Mouse (Mus musculus) left cerebral cortex, adult 2 months (tissue): ENCODE measurements at regions not wholly inside any gene's neighbourhood (a gene's known extent, or its start where the extent isn't known, plus 50 kb on each side); places are given as distances from the start of the nearest gene placed in this dataset.

Experiments used
- DNase-seq, 2 experiments: peaks; one replicate each; pipeline ENCODE4 v3.0.0; 2021 to 2022; ENCODE audit warnings: low spot score in 2 of 2, mixed read lengths in 1 of 2; ENCODE audit errors: extremely low spot score in 1 of 2
- H3K27ac ChIP-seq: fragments of 200-600 bp; 2 replicates; pipeline ENCODE4 v1.8.1; 2022
- H3K4me3 ChIP-seq: fragments of 200-600 bp; 2 replicates; pipeline ENCODE4 v1.8.1; 2022
- CTCF ChIP-seq: fragments of 200-600 bp; IDR thresholded peaks from 2 replicates; pipeline ENCODE4 v1.8.1; 2022; ENCODE audit warnings: antibody characterized with exemption, mild to moderate bottlenecking, moderate library complexity
- intact Hi-C: fragments of 180-260 bp; cut with DNase I; formaldehyde crosslinking; loops from one replicate; pipeline ENCODE4 v1.15.1; 2025

- DNase-seq: no peak
- TF ChIP-seq CTCF: no peak
- intact Hi-C loops: no loop called here
- Histone ChIP-seq H3K4me3 (no peak overlapping the region), H3K27ac (no peak overlapping the region)
Observed at GRCm38 (mm10) chr6:28986756-28987155, 73.3 kb upstream of the Lep start.

GRCm38 (mm10) chr6:28987386-28987785, 72.6 kb upstream of the Lep start:
- intact Hi-C loops: no loop called here
- DNase-seq: no peak
- TF ChIP-seq CTCF: no peak
- H3K4me3 ChIP-seq: no peak overlapping the region
- no peak overlapping the region for H3K27ac ChIP-seq

DNA sequence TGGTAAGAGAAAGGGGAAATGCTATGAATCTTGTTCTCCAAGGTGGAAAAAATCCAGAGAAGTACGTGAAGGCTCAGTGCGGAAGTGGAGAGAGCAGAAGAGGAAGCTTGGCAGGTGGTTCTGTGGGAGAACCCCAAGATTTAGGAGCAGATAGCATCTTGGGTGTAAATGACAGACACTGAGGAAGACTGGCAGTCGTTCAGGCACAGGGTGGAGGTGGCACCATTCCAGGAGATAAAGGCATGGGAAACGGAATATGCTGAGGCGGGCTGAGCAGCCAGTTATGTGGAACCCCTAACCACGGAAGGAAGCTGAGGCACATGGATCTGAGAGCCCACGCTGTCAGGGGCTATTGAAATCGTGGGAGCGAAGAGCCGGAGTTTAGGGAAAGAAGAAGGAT, 70.6 kb upstream of the Lep start:
- peak in 1 of 2 experiments; percentile 27 for DNase-seq
- no peak overlapping the region for H3K4me3 ChIP-seq
- intact Hi-C loops: no loop called here
- no peak overlapping the region for H3K27ac ChIP-seq
- TF ChIP-seq CTCF: no peak

DNA sequence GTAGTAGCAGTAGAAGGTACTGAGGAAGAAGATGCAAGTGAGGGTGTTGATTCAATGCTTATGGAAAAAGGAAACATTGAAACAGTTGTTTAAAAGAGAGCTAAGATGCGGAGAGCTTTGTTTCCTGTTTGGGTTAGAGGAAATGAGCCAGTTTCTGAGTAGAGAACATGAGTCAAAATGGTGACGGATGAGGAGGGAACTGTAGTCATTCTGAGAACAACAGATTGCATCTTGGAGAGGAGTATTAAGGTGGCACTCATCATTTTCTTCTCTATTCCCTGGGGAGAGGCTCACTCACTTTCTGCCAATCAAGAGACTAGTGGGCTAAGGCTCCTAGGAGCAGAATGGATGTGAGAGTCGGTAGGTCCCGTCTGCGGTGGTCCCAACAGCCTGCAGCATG, 69.8 kb upstream of the Lep start:
- DNase-seq: no peak
- intact Hi-C loops: no loop called here
- no peak overlapping the region for H3K4me3 ChIP-seq
- no peak overlapping the region for H3K27ac ChIP-seq
- no peak for TF ChIP-seq CTCF

GRCm38 (mm10) chr6:28994481-28994880, 65.5 kb upstream of the Lep start:
- H3K4me3 ChIP-seq: no peak overlapping the region
- no peak for DNase-seq
- TF ChIP-seq CTCF: no peak
- intact Hi-C loops: no loop called here
- H3K27ac ChIP-seq: no peak overlapping the region

- no peak for TF ChIP-seq CTCF
- DNase-seq: no peak
- Histone ChIP-seq H3K27ac (no peak overlapping the region), H3K4me3 (no peak overlapping the region)
- intact Hi-C loops: no loop called here
Observed at GRCm38 (mm10) chr6:28995701-28996100, 64.3 kb upstream of the Lep start.

- Histone ChIP-seq H3K4me3 (no peak overlapping the region), H3K27ac (no peak overlapping the region)
- intact Hi-C loops: no loop called here
- no peak for TF ChIP-seq CTCF
- DNase-seq: no peak
Observed at GRCm38 (mm10) chr6:28999386-29000094, 60.5 kb upstream of the Lep start.

GRCm38 (mm10) chr6:29002141-29002540, 57.9 kb upstream of the Lep start:
- Histone ChIP-seq H3K27ac (peak overlapping the region; percentile 77), H3K4me3 (no peak overlapping the region)
- TF ChIP-seq CTCF: no peak
- intact Hi-C loops: no loop called here
- no peak for DNase-seq

- no peak for DNase-seq
- H3K27ac ChIP-seq: no peak overlapping the region
- TF ChIP-seq CTCF: no peak
- intact Hi-C loops: no loop called here
- no peak overlapping the region for H3K4me3 ChIP-seq
Observed at GRCm38 (mm10) chr6:29002811-29003210, 57.2 kb upstream of the Lep start.

DNA sequence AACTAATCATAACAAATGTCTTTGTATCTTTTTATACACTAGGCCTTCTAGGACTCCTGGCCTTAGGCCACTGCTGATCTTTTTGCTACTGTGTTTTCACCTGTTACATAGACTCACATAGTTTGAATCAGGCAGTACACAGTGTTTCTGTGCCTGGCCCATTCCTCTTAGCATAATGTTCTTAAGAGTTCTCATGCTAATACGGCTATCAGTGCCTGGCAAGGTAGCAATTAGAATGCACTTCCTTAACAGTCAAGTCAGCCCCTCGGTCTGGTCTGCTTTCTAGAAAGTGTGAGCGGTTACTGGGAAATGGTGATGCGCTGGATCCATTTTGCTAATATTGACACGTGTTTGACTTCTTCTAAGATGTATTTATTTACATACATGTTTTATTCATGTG, 54.2 kb upstream of the Lep start:
- TF ChIP-seq CTCF: no peak
- Histone ChIP-seq H3K27ac (no peak overlapping the region), H3K4me3 (no peak overlapping the region)
- DNase-seq: no peak
- intact Hi-C loops: no loop called here
